Mouse (Mus musculus) lung, embryonic 15.5 days (tissue): ENCODE measurements around the gene Gpr55. TPM values are rescaled to one million over a fixed set of nuclear protein-coding genes. Genes with fewer than 3 reads are reported as not detected.
A peak's percentile ranks its signal among the peaks of the same experiment; 100 is the strongest.

Source experiments
- ATAC-seq: fragments of 200-750 bp; cut with Nextera tagmentation; 2 replicates; pipeline ENCODE4 v1.8.0; 2017; ENCODE audit warnings: moderate number of reproducible peaks, borderline replicate concordance; ENCODE audit not compliant: low FRiP score, low TSS enrichment; ENCODE audit errors: extremely low read depth
- H3K27ac ChIP-seq: fragments of 300-500 bp; sonication (generic); 2 replicates; pipeline ENCODE4 v1.5.1; 2015; ENCODE audit warnings: moderate library complexity, mild to moderate bottlenecking, inconsistent platforms
- H3K27me3 ChIP-seq: fragments of 300-500 bp; sonication (generic); 2 replicates; pipeline ENCODE4 v1.6.1; 2015; ENCODE audit warnings: inconsistent platforms
- H3K36me3 ChIP-seq: fragments of 300-500 bp; sonication (generic); 2 replicates; pipeline ENCODE4 v1.6.1; 2015; ENCODE audit warnings: inconsistent platforms
- H3K4me1 ChIP-seq: fragments of 300-500 bp; sonication (generic); 2 replicates; pipeline ENCODE4 v1.6.1; 2015; ENCODE audit warnings: inconsistent platforms
- H3K4me2 ChIP-seq: fragments of 300-500 bp; sonication (generic); 2 replicates; pipeline ENCODE4 v1.6.1; 2015; ENCODE audit warnings: inconsistent platforms, mild to moderate bottlenecking, moderate library complexity
- H3K4me3 ChIP-seq: fragments of 300-500 bp; sonication (generic); 2 replicates; pipeline ENCODE4 v1.5.1; 2015; ENCODE audit warnings: mild to moderate bottlenecking, inconsistent platforms
- H3K9ac ChIP-seq: fragments of 300-500 bp; sonication (generic); 2 replicates; pipeline ENCODE4 v1.6.1; 2015; ENCODE audit warnings: inconsistent platforms
- H3K9me3 ChIP-seq: fragments of 300-500 bp; sonication (generic); 2 replicates; pipeline ENCODE4 v1.6.1; 2016; ENCODE audit warnings: inconsistent platforms
- WGBS: fragments of 180-500 bp; shearing (Covaris S2); methylation state at CpG from one replicate; pipeline ENCODE4 v1.1.7; 2015; 5-methylcytosine and 5-hydroxymethylcytosine counted together
- polyA plus RNA-seq: library from polyadenylated mRNA; unstranded; fragments of >200 nt; fragmentation: Nextera tagmentation; extraction: Ambion mirVana; gene quantifications from 2 replicates; pipeline ENCODE4 v1.2.1, GENCODE M21; 2015

Gene Gpr55
- polyA plus RNA-seq, 1 experiment from 2014 or later, result 0.09 TPM

- Histone ChIP-seq H3K27ac (no peak overlapping the region), H3K27me3 (no peaks in the 10 kb centered on the region), H3K4me3 (no peak overlapping the region), H3K9me3 (no peaks in the 10 kb centered on the region), H3K4me2 (no peak overlapping the region), H3K36me3 (peaks cover 53% of the 10 kb centered on the region), H3K9ac (no peak overlapping the region), H3K4me1 (peaks cover 30% of the 10 kb centered on the region)
- no peak for ATAC-seq
- 60% methylated on average over 12 of the region's 12 CpGs for WGBS
Observed at GRCm38 (mm10) chr1:85906892-85907291, 53.9 kb downstream of the Gpr55 start.

- peak; percentile 58; the same call in 1 of the 2 replicates for ATAC-seq
- H3K27ac ChIP-seq, result 0 out of 2 replicates have a peak overlapping the region, but pooled peaks have one; percentile 51
- no peaks in the 10 kb centered on the region for H3K9me3 ChIP-seq
- H3K36me3 ChIP-seq, result peaks cover 42% of the 10 kb centered on the region
- peaks cover 58% of the 10 kb centered on the region for H3K4me1 ChIP-seq
- H3K4me3 ChIP-seq, result no peak overlapping the region
- WGBS, result 11% methylated on average over 7 of the region's 7 CpGs
- H3K4me2 ChIP-seq, result no peak overlapping the region
- H3K27me3 ChIP-seq, result no peaks in the 10 kb centered on the region
- H3K9ac ChIP-seq, result no peak overlapping the region
Observed at GRCm38 (mm10) chr1:85902108-85902561, 58.7 kb downstream of the Gpr55 start.

DNA sequence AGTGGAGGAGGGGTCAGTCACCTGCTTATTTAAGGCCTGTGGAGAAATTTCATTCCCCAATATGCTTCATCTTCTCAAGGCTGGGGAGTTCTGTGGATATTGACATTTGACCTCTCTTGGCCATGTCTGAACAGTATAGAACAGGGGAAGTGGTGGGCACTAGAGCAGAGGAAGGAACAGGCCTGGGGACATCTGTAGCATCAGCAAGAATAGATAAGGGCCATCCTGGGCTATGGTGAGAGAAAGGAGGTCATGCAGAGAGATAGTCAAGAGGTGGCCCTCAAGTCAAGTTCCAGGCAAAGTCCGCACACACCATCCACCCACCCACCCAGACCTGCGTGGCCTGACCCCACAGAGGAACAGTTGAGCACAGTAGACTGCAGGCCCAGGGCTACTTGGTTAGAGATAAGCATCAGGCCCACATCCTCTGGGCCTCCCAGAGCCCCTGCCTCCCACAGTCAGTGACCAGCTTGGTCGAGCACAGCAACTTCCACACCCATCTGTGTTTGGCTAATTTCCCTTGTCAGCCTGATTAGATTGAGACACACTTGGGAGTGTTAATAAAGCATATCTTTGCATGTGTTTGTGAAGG is 59.2 kb downstream of the Gpr55 start:
- Histone ChIP-seq H3K36me3 (peaks cover 37% of the 10 kb centered on the region), H3K4me2 (no peak overlapping the region), H3K9ac (no peak overlapping the region), H3K27me3 (no peaks in the 10 kb centered on the region), H3K4me3 (no peak overlapping the region), H3K4me1 (peaks cover 63% of the 10 kb centered on the region), H3K27ac (peak overlapping the region; percentile 51), H3K9me3 (no peaks in the 10 kb centered on the region)
- 31% methylated on average over 3 of the region's 3 CpGs for WGBS
- peak; percentile 27; the same call in 1 of the 2 replicates for ATAC-seq

GRCm38 (mm10) chr1:85900521-85901333 is 60.1 kb downstream of the Gpr55 start:
- no peak for ATAC-seq
- peaks cover 72% of the 10 kb centered on the region for H3K4me1 ChIP-seq
- H3K36me3 ChIP-seq, result peaks cover 28% of the 10 kb centered on the region
- H3K4me2 ChIP-seq, result no peak overlapping the region
- H3K4me3 ChIP-seq, result no peak overlapping the region
- 52% methylated on average over 7 of the region's 7 CpGs for WGBS
- no peak overlapping the region for H3K9ac ChIP-seq
- no peaks in the 10 kb centered on the region for H3K9me3 ChIP-seq
- peak overlapping the region; percentile 8; the same call in 1 of the 2 replicates for H3K27ac ChIP-seq
- no peaks in the 10 kb centered on the region for H3K27me3 ChIP-seq

GRCm38 (mm10) chr1:85899388-85899761 is 61.4 kb downstream of the Gpr55 start:
- Histone ChIP-seq H3K4me2 (no peak overlapping the region), H3K9me3 (no peaks in the 10 kb centered on the region), H3K4me3 (no peak overlapping the region), H3K36me3 (peaks cover 16% of the 10 kb centered on the region), H3K27me3 (no peaks in the 10 kb centered on the region), H3K27ac (no peak overlapping the region), H3K4me1 (peaks cover 74% of the 10 kb centered on the region), H3K9ac (no peak overlapping the region)
- no peak for ATAC-seq

- Histone ChIP-seq H3K36me3 (peaks cover 11% of the 10 kb centered on the region), H3K27ac (peak overlapping the region; percentile 52), H3K9ac (no peak overlapping the region), H3K4me2 (no peak overlapping the region), H3K9me3 (no peaks in the 10 kb centered on the region), H3K4me1 (peaks cover 78% of the 10 kb centered on the region), H3K4me3 (no peak overlapping the region), H3K27me3 (no peaks in the 10 kb centered on the region)
- WGBS, result 50% methylated on average over 12 of the region's 12 CpGs
- ATAC-seq, result no peak
Observed at GRCm38 (mm10) chr1:85898761-85899387, 61.9 kb downstream of the Gpr55 start.

- no peak for ATAC-seq
- Histone ChIP-seq H3K9me3 (no peaks in the 10 kb centered on the region), H3K9ac (no peak overlapping the region), H3K4me1 (peaks cover 80% of the 10 kb centered on the region), H3K27ac (peak overlapping the region; percentile 52), H3K36me3 (peaks cover 4% of the 10 kb centered on the region; the same call in 1 of the 2 replicates), H3K4me3 (no peak overlapping the region), H3K27me3 (no peaks in the 10 kb centered on the region), H3K4me2 (no peak overlapping the region)
- 22% methylated on average over 8 of the region's 8 CpGs for WGBS
Observed at GRCm38 (mm10) chr1:85897901-85898760, 62.7 kb downstream of the Gpr55 start.

DNA sequence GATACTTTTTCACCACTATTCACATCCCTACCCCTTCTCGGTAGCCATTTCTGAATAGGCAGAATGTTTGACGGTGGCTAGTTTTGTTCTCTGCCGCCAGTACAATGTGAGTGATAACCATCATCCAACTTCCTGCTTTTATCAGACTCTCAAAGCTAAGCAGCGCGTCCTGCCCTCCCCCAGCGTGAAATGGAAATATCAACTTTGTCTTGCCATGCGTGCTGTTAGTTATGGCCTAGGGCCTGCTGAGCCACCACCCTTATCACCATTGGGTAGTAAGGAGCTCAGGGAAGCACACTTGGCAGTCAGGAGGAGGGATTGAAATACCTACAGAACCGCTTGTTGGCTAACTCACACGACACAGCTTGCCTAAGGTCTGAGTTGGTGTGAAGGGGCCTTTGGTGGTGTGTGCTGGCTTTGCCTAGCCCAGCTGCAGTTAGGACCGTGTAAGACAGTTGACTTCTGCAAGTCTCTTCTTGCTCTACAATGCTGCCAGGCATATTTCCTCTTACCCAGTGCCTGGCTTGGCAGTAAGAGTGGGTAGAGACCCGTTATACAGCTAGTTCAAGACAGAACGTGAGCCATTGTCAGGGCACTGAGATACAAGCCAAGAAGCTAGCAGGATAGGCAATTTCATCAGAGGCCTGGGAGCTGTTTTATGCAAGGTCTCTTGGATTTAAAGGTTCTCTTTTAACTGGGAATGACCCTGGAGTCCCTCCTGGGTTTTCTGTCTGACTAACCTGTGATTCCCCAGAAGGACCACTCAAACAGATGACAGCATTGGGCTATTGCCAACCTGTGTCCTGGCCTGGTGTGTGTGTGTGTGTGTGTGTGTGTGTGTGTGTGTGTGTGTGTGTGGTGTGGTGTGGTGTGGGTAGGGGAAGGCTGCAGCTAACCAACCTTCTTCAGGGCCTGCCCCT is 63.8 kb downstream of the Gpr55 start:
- 0 out of 2 replicates have a peak overlapping the region, but pooled peaks have one; percentile 73 for H3K4me3 ChIP-seq

GRCm38 (mm10) chr1:85896110-85896509 is 64.7 kb downstream of the Gpr55 start:
- Histone ChIP-seq H3K4me1 (peaks cover 62% of the 10 kb centered on the region), H3K27ac (0 out of 2 replicates have a peak overlapping the region, but pooled peaks have one; percentile 81), H3K9me3 (no peaks in the 10 kb centered on the region), H3K27me3 (no peaks in the 10 kb centered on the region), H3K4me3 (peak overlapping the region; percentile 73), H3K36me3 (no peaks in the 10 kb centered on the region), H3K4me2 (peak overlapping the region; percentile 78), H3K9ac (peak overlapping the region; percentile 62; the same call in 1 of the 2 replicates)
- WGBS, result 64% methylated on average over 5 of the region's 5 CpGs
- ATAC-seq, result no peak

More for the DNA sequence above, 63.8 kb downstream of the Gpr55 start:
- no peak overlapping the region; the same call in 1 of the 2 replicates for H3K9ac ChIP-seq
- H3K4me1 ChIP-seq, result peaks cover 71% of the 10 kb centered on the region
- H3K4me2 ChIP-seq, result peak overlapping the region; percentile 78
- no peak for ATAC-seq
- no peaks in the 10 kb centered on the region for H3K27me3 ChIP-seq
- H3K36me3 ChIP-seq, result no peaks in the 10 kb centered on the region
- H3K27ac ChIP-seq, result peak overlapping the region; percentile 40; the same call in 1 of the 2 replicates
- WGBS, result 36% methylated on average over 12 of the region's 12 CpGs
- H3K9me3 ChIP-seq, result no peaks in the 10 kb centered on the region

- Histone ChIP-seq H3K9me3 (no peaks in the 10 kb centered on the region), H3K27me3 (no peaks in the 10 kb centered on the region), H3K4me2 (peak overlapping the region; percentile 78), H3K27ac (peak overlapping the region; percentile 81), H3K4me3 (peak overlapping the region; percentile 73), H3K36me3 (no peaks in the 10 kb centered on the region), H3K9ac (peak overlapping the region; percentile 62), H3K4me1 (peaks cover 55% of the 10 kb centered on the region)
- ATAC-seq, result peak; percentile 72
- WGBS, result under 1% methylated on average over 15 of the region's 15 CpGs
Observed at GRCm38 (mm10) chr1:85895391-85895837, 65.4 kb downstream of the Gpr55 start.
